Mouse (Mus musculus) hindbrain, embryonic 12.5 days (tissue): ENCODE measurements around the gene Oas1c. TPM values are rescaled to one million over a fixed set of nuclear protein-coding genes. Genes with fewer than 3 reads are reported as not detected.
"Not testable (repeated sequence)": the region's sequence is repeated elsewhere in the genome, so short reads cannot be mapped to it uniquely, and the experiment has no call there.

Source experiments
- ATAC-seq: fragments of 200-750 bp; cut with Nextera tagmentation; 2 replicates; pipeline ENCODE4 v1.8.0; 2017; ENCODE audit warnings: moderate TSS enrichment; ENCODE audit not compliant: low FRiP score
- H3K27ac ChIP-seq: fragments of 300-500 bp; sonication (generic); 2 replicates; pipeline ENCODE4 v1.5.1; 2016; ENCODE audit warnings: mild to moderate bottlenecking
- H3K27me3 ChIP-seq: fragments of 300-500 bp; sonication (generic); 2 replicates; pipeline ENCODE4 v1.6.1; 2016; ENCODE audit warnings: mild to moderate bottlenecking
- H3K36me3 ChIP-seq: fragments of 300-500 bp; sonication (generic); 2 replicates; pipeline ENCODE4 v1.6.1; 2016; ENCODE audit warnings: mild to moderate bottlenecking
- H3K4me1 ChIP-seq: fragments of 300-500 bp; sonication (generic); 2 replicates; pipeline ENCODE4 v1.6.1; 2016
- H3K4me2 ChIP-seq: fragments of 300-500 bp; sonication (generic); replicated peaks from 2 replicates; pipeline ENCODE4 v1.6.1; 2016; ENCODE audit warnings: mild to moderate bottlenecking
- H3K4me3 ChIP-seq: fragments of 300-500 bp; sonication (generic); 2 replicates; pipeline ENCODE4 v1.5.1; 2016; ENCODE audit warnings: mild to moderate bottlenecking
- H3K9ac ChIP-seq: fragments of 300-500 bp; sonication (generic); 2 replicates; pipeline ENCODE4 v1.6.1; 2016; ENCODE audit warnings: mild to moderate bottlenecking, moderate library complexity
- H3K9me3 ChIP-seq: fragments of 300-500 bp; sonication (generic); replicated peaks from 2 replicates; pipeline ENCODE4 v1.6.1; 2016; ENCODE audit warnings: mild to moderate bottlenecking
- WGBS: fragments of 180-500 bp; shearing (Covaris S2); methylation state at CpG from one replicate; pipeline ENCODE4 v1.1.7; 2016; 5-methylcytosine and 5-hydroxymethylcytosine counted together
- polyA plus RNA-seq: library from polyadenylated mRNA; unstranded; fragments of >200 nt; fragmentation: Nextera tagmentation; extraction: Ambion mirVana; gene quantifications from 2 replicates; pipeline ENCODE4 v1.2.1, GENCODE M21; 2016

Oas1c gene
- polyA plus RNA-seq, 1 experiment from 2014 or later = 0.62 TPM

GRCm38 (mm10) chr5:120813023-120813422 is 709 bp upstream of the Oas1c start:
- Histone ChIP-seq H3K4me1 (peaks cover 10% of the 10 kb centered on the region), H3K27me3 (no peaks in the 10 kb centered on the region), H3K4me2 (peak overlapping the region; percentile 51), H3K27ac (no peak overlapping the region), H3K4me3 (peak overlapping the region; percentile 24; the same call in 1 of the 2 replicates), H3K9me3 (no peaks in the 10 kb centered on the region), H3K9ac (no peak overlapping the region), H3K36me3 (no peaks in the 10 kb centered on the region)
- 78% methylated on average over 6 of the region's 6 CpGs for WGBS
- ATAC-seq = no peak

- no peaks in the 10 kb centered on the region for H3K27me3 ChIP-seq
- no peaks in the 10 kb centered on the region for H3K36me3 ChIP-seq
- H3K4me1 ChIP-seq = peaks cover 10% of the 10 kb centered on the region
- no peak overlapping the region for H3K27ac ChIP-seq
- no peak overlapping the region for H3K9ac ChIP-seq
- ATAC-seq = no peak
- H3K4me2 ChIP-seq = no peak overlapping the region
- H3K9me3 ChIP-seq = peaks cover 5% of the 10 kb centered on the region; the same call in 1 of the 2 replicates
- no peak overlapping the region for H3K4me3 ChIP-seq
- 41% methylated on average over 6 of the region's 6 CpGs for whole genome bisulfite sequencing
Observed at GRCm38 (mm10) chr5:120809171-120809570, 3.1 kb downstream of the Oas1c start.

- H3K27ac ChIP-seq = no peak overlapping the region
- H3K4me3 ChIP-seq = no peak overlapping the region
- no peak overlapping the region for H3K9ac ChIP-seq
- peaks cover 9% of the 10 kb centered on the region; the same call in 1 of the 2 replicates for H3K9me3 ChIP-seq
- no peaks in the 10 kb centered on the region for H3K27me3 ChIP-seq
- no peak for ATAC-seq
- no peaks in the 10 kb centered on the region for H3K36me3 ChIP-seq
- H3K4me1 ChIP-seq = no peaks in the 10 kb centered on the region
- 89% methylated on average over 1 of the region's 1 CpGs for WGBS
- no peak overlapping the region for H3K4me2 ChIP-seq
Observed at GRCm38 (mm10) chr5:120806458-120806857, 5.9 kb downstream of the Oas1c start.

- no peaks in the 10 kb centered on the region for H3K4me1 ChIP-seq
Observed at GRCm38 (mm10) chr5:120803596-120803995, 8.7 kb downstream of the Oas1c start.

GRCm38 (mm10) chr5:120798943-120799342 is 13.4 kb downstream of the Oas1c start:
- not testable (repeated sequence) for H3K4me2 ChIP-seq, H3K27ac ChIP-seq, H3K36me3 ChIP-seq, H3K9me3 ChIP-seq, ATAC-seq, H3K9ac ChIP-seq, H3K4me3 ChIP-seq, H3K27me3 ChIP-seq, H3K4me1 ChIP-seq
- 67% methylated on average over 2 of the region's 2 CpGs for WGBS

More at GRCm38 (mm10) chr5:120803596-120803995, 8.7 kb downstream of the Oas1c start:
- H3K27me3 ChIP-seq = no peaks in the 10 kb centered on the region
- H3K4me2 ChIP-seq = no peak overlapping the region
- H3K36me3 ChIP-seq = no peaks in the 10 kb centered on the region
- no peak overlapping the region for H3K9ac ChIP-seq
- no peak overlapping the region for H3K27ac ChIP-seq
- 71% methylated on average over 2 of the region's 2 CpGs for WGBS
- peaks cover 9% of the 10 kb centered on the region; the same call in 1 of the 2 replicates for H3K9me3 ChIP-seq
- H3K4me3 ChIP-seq = no peak overlapping the region
- ATAC-seq = no peak

GRCm38 (mm10) chr5:120798147-120798546 is 14.2 kb downstream of the Oas1c start:
- H3K4me2 ChIP-seq, H3K4me3 ChIP-seq, H3K9me3 ChIP-seq, H3K4me1 ChIP-seq, H3K27me3 ChIP-seq, ATAC-seq, H3K9ac ChIP-seq, H3K36me3 ChIP-seq, H3K27ac ChIP-seq: not testable (repeated sequence)
- 85% methylated on average over 5 of the region's 5 CpGs for WGBS

GRCm38 (mm10) chr5:120795480-120796034 is 16.8 kb downstream of the Oas1c start, which contains the start of gene Oas1e:
Gene Oas1e, minus strand, starts transcription at chr5:120795530.
- H3K4me1 ChIP-seq, H3K4me2 ChIP-seq: not testable (repeated sequence)
- 61% methylated on average over 9 of the region's 9 CpGs for WGBS

GRCm38 (mm10) chr5:120793043-120793442 is 19.3 kb downstream of the Oas1c start:
- H3K4me3 ChIP-seq = no peak overlapping the region
- H3K27ac ChIP-seq = no peak overlapping the region
- no peak overlapping the region for H3K4me2 ChIP-seq
- no peak for ATAC-seq
- no peaks in the 10 kb centered on the region for H3K36me3 ChIP-seq
- no peaks in the 10 kb centered on the region for H3K9me3 ChIP-seq
- WGBS = 49% methylated on average over 2 of the region's 2 CpGs
- H3K9ac ChIP-seq = no peak overlapping the region
- no peaks in the 10 kb centered on the region for H3K27me3 ChIP-seq
- no peaks in the 10 kb centered on the region for H3K4me1 ChIP-seq

More at GRCm38 (mm10) chr5:120795480-120796034, 16.8 kb downstream of the Oas1c start, which contains the start of gene Oas1e:
- not testable (repeated sequence) for H3K36me3 ChIP-seq, H3K9me3 ChIP-seq, H3K9ac ChIP-seq, H3K27ac ChIP-seq, ATAC-seq, H3K4me3 ChIP-seq, H3K27me3 ChIP-seq

- H3K4me3 ChIP-seq = no peak overlapping the region
- H3K4me2 ChIP-seq = no peak overlapping the region
- H3K27me3 ChIP-seq = 0 out of 2 replicates have a peak, but pooled peaks cover 2% of the 10 kb centered on the region
- no peak overlapping the region for H3K9ac ChIP-seq
- ATAC-seq = no peak
- H3K9me3 ChIP-seq = no peaks in the 10 kb centered on the region
- no peak overlapping the region for H3K27ac ChIP-seq
- 68% methylated on average over 3 of the region's 3 CpGs for WGBS
- H3K36me3 ChIP-seq = no peaks in the 10 kb centered on the region
- H3K4me1 ChIP-seq = no peaks in the 10 kb centered on the region
Observed at GRCm38 (mm10) chr5:120787042-120787441, 25.3 kb downstream of the Oas1c start.

GRCm38 (mm10) chr5:120782446-120782845 is 29.9 kb downstream of the Oas1c start:
- Histone ChIP-seq H3K9ac (no peak overlapping the region), H3K4me3 (no peak overlapping the region), H3K27me3 (0 out of 2 replicates have a peak, but pooled peaks cover 2% of the 10 kb centered on the region), H3K27ac (no peak overlapping the region), H3K36me3 (no peaks in the 10 kb centered on the region), H3K4me2 (no peak overlapping the region), H3K4me1 (no peaks in the 10 kb centered on the region), H3K9me3 (no peaks in the 10 kb centered on the region)
- 93% methylated on average over 2 of the region's 2 CpGs for WGBS
- no peak for ATAC-seq

- no peaks in the 10 kb centered on the region for H3K9me3 ChIP-seq
- ATAC-seq = no peak
- no peaks in the 10 kb centered on the region for H3K27me3 ChIP-seq
- H3K4me2 ChIP-seq = no peak overlapping the region
- no peak overlapping the region for H3K27ac ChIP-seq
- no peak overlapping the region for H3K4me3 ChIP-seq
- H3K36me3 ChIP-seq = no peaks in the 10 kb centered on the region
- H3K4me1 ChIP-seq = no peaks in the 10 kb centered on the region
- no peak overlapping the region for H3K9ac ChIP-seq
- WGBS = 100% methylated on average over 1 of the region's 1 CpGs
Observed at GRCm38 (mm10) chr5:120781646-120782045, 30.7 kb downstream of the Oas1c start.

- Histone ChIP-seq H3K4me1 (no peaks in the 10 kb centered on the region), H3K27me3 (no peaks in the 10 kb centered on the region), H3K4me2 (no peak overlapping the region), H3K9ac (no peak overlapping the region), H3K36me3 (no peaks in the 10 kb centered on the region), H3K9me3 (no peaks in the 10 kb centered on the region), H3K27ac (no peak overlapping the region), H3K4me3 (no peak overlapping the region)
- WGBS = 63% methylated on average over 3 of the region's 3 CpGs
- ATAC-seq = no peak
Observed at GRCm38 (mm10) chr5:120779922-120780321, 32.4 kb downstream of the Oas1c start.

- no peak for ATAC-seq
- Histone ChIP-seq H3K4me3 (no peak overlapping the region), H3K36me3 (no peaks in the 10 kb centered on the region), H3K9me3 (no peaks in the 10 kb centered on the region), H3K27ac (no peak overlapping the region), H3K9ac (no peak overlapping the region), H3K4me2 (no peak overlapping the region), H3K4me1 (no peaks in the 10 kb centered on the region), H3K27me3 (no peaks in the 10 kb centered on the region)
- 85% methylated on average over 2 of the region's 2 CpGs for WGBS
Observed at GRCm38 (mm10) chr5:120778941-120779340, 33.4 kb downstream of the Oas1c start.
